Mouse (Mus musculus): ENCODE data around the gene Tnfaip2. TPM values are rescaled to one million over a fixed set of nuclear protein-coding genes. Genes with fewer than 3 reads are reported as not detected.

Gene Tnfaip2
- polyA plus RNA-seq, 3 experiments from 2014 or later: not detected

DNA sequence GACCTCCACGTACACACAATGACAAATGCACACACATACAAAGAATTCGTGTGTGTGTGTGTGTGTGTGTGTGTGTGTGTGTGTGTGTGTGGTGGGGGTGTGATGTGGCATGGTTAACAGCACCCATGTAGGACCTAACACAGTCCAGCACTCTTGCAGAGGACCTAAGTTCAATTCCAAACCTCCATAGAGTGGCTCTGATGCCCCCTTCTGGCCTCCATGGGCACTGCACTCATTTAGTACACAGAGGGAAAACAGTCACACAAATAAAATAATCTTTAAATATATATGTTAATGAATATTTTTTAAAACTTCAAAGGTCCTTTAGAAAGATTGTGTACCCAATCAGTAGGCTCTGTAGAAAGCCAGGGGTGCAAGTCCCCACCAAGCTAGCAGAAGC, 37.6 kb downstream of the Tnfaip2 start:
- ATAC-seq: no peak

DNA sequence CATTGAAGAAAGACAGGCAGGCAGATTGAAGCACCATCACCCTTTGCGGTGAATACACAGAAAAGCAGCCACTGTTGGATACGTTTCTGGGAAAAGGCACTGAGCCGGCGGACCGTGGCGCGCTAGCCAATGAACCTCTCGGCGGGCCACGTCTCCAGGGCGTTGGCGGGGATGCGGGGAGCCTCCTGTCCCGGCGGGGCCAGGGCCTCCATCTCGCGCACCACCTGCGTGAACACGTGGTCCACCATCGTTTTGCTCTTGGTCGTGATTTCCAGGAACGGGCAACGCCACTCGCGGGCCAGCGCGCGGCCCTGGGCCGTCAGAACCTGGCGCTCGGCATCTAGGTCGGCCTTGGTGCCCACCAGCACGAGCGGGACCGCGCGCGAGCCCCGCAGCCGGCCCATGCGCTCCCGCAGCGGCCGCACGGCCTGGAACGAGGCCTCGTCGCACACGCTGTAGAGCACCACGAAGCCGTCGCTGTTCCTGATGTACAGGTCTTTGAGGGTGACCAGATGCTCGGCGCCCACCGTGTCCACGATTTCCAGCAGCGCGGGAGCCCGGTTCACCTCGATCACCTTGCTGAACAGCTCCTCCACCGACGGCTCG, 42.9 kb downstream of the Tnfaip2 start:
- ATAC-seq: no peak

DNA sequence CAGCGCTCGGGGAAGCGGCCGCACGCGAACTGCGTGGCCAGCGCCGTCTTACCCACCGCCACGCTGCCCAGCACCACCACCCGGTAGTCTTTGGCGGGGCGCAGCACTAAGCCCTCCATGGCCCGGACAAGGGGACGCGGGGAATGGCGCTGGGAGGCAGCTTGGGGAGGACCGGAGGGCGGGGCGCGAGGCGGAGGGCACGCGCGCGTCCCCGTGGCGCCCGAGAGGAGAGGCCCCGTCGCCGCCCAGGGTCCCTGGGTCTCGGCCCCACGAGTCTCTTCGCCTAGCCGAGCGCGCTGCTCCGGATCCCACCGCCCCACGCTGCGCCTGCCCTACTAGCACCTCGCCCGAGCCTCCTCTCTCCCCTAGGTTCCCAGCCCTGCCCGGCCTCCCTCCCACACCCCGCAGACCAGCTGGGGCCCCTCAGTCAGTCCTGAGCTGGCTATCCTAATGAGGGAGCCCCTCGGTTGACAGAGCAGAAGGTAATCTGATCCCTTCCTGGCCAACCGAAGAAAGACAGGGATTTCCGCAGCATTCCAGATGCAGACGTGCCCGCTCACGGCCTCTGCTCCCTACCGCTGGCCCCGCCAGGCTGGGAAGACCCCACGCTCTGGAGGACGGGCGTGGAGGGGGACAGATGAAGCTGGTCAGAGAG, 43.5 kb downstream of the Tnfaip2 start, which contains the start of gene Gm266:
Gene Gm266, minus strand, starts transcription at position 172 of the 655 bp plus-strand sequence.
- no peak for ATAC-seq

DNA sequence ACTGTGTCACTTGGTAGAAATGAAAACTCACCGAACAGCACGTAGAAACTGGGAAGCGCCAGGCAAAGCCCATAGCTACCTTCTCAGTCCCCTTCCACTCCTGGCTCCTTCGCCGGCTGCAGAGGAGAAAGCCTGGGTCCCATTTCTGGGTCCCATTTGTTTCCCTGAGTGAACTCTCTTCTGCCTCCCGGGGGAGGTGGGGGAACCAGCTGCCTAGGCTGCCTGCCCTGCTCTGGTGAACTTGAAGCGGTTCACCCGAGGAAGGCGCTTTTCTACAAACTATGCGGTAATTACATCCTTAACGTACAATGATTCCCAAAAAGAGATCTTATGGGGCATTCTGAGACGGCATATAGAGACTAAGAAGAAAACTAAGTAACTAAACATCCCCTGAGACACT, 44.2 kb downstream of the Tnfaip2 start:
- ATAC-seq: no peak

DNA sequence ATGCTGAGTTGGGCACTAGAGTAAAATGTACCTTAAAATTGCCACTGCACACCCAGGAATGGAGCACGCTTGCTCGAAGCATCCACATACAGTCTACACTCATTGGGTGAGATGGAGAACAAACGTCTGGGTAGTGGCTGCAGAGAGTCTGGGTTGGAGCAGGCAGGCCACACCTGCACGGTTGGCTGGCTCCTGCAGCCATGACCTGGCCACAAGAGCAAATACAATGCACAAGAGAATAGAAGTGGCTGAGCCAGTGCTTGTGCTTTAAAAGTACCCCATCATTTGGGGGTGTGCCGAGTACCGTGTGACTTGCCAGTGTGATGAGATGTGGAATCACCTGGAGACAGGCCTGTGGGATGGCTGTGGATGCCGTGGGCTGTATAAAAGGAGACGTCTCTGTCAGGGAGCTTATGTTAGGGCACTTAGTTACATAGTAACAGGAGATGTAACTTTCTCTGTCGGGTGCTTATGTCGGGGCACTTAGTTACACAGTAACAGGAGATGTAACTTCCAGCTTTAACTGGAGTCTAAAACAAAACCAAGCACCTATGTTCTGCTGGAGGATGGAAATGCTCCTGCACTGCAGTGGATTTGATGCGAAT, 47.1 kb downstream of the Tnfaip2 start:
- no peak for ATAC-seq

DNA sequence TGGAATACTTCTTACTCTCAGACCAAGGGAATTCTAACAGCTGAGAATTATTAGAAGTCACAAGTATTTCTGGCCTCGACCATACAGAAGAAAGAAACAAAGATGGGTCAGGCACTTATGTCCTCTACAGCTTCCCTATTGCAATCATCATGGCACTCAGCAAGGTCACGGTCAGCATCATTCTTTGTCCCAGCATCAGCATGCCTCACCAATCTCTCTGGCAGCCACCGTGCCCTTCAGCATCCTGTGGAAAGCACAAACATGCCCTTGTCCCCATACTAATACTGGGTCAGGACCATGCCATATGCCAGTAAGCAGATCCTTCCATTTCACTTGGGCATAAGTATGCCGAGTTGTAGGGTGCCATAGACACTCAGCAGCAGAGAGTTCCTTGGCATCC, 52.7 kb downstream of the Tnfaip2 start:
- no peak for ATAC-seq

DNA sequence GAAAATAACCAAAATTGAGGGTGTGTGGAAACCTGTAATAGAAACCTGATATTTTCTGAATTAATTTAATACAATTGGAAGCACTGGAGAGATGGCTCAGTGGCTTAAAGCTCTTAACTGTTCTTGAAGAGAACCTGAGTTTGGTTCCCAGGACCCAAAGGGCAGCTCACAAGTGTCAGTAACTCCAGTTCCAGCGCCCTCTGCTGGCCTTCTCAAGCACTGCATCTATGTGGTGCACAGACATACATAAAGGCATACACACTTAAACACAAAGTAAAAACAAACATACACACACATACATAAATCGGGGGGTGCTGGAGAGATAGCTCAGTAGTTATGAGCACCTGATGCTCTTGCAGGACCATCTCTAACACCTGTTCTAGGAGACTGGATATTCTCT, 54.8 kb downstream of the Tnfaip2 start:
- ATAC-seq: no peak

DNA sequence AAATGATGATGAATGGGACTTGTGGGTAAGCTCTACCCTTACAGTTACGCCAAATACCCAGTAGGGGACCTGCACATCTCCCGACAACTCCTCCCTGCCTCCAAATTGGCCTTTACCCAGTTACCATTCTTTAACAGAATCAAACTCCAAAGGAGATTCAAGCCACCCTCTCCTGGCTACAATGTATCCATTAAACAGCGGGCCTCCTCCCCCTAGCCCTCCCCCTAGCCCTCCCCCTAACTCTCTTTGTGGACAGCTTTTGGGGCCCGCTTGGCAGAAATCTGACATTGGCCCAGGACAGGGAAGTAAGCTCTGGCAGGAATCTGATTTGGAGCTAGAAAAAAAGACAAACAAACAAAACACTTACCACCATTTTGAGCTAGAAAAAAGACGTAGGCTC, 57.3 kb downstream of the Tnfaip2 start:
- no peak for ATAC-seq

DNA sequence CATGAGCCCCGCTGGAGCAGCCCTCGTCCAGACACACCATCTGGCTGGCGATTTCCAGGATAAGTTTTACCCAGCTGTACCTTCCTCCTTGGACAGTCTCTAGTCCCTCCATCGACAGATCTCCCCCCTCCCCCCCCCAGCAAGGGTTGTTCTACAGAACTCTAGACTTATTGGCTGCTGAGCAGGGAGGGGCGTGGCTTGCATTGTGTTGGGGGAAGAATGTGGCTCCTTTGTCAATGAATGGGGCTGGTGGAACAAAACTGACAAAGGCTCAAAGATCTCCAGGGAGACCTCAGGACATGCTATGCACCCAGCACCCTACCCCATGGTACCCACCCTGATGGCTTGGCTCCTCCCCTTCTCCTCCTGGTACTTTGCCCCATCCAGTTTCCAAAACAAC, 58.5 kb downstream of the Tnfaip2 start:
- no peak for ATAC-seq

DNA sequence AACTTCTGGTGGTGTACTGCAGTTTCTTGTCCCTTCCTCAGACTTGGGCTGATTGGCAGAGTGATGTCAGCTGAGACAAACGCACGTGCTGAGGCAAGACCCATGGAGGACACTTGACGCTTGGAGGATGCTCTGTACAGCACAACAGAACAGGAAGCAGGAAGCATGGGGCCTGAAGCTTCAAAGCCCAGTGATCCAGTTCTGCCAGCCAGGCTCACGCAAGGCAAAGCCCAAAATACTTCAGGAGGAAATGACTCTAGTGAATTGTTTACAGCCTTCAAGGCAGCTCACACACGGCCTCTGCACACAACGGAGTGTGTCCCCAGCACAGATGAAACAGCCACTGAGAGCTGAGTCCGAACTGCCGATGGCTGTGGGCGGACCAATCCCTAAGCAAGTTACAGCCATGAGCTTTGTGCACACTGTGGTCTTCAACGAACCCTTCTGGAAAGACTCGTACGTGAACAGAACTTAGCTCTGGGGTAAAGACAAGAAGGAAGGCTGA, 60.8 kb downstream of the Tnfaip2 start:
- no peak for ATAC-seq

DNA sequence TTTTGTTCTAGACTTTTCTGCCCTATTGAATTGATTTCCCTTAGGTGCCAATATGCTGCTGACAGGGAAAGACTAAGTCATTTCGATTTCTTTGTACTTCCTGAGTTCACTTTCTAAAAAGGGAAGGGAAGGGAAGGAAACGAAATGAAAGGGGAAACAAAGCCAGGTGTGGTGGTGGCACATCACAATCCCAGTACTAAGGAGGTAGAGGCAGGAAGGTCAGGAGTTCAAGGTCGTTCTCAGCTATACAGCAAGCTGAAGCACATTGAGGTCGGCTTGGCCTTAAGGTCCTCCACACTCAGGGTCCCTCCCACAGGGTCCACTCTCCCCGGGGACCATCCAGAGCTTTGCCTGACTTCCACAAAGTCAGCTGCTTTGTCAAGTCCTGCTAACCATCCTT, 61.3 kb downstream of the Tnfaip2 start:
- ATAC-seq: no peak

Other genes with a start within 250 kb of the Tnfaip2 start
- not detected for gene Amn, start 171.4 kb upstream of the Tnfaip2 start, polyA plus RNA-seq (2017; shearing (Covaris generic))
- gene Cdc42bpb, start 64.8 kb upstream of the Tnfaip2 start, polyA plus RNA-seq (2017; shearing (Covaris generic)): 1 to 10 TPM in 1 of 3 experiments, under 1 TPM in 2; 0.19 to 1.3 (median 0.67) TPM
- gene Lbhd2, start 35.7 kb upstream of the Tnfaip2 start, polyA plus RNA-seq (2017; shearing (Covaris generic)): 1 to 10 TPM in 1 of 3 experiments, not detected in 2; 3.5 TPM
- not detected for gene Exoc3l4, start 25.5 kb upstream of the Tnfaip2 start, polyA plus RNA-seq (2017; shearing (Covaris generic))
- gene Gm266, start 43.4 kb downstream of the Tnfaip2 start, polyA plus RNA-seq (2017; shearing (Covaris generic)): not detected
- 100 to 1,000 TPM in 2 of 3 experiments, 10 to 100 TPM in 1; 80.7 to 196 (median 189) TPM for gene Eif5, start 95.5 kb downstream of the Tnfaip2 start, polyA plus RNA-seq (2017; shearing (Covaris generic))
- gene Mark3, start 132.1 kb downstream of the Tnfaip2 start, polyA plus RNA-seq (2017; shearing (Covaris generic)): 10 to 100 TPM; 16.4 to 45.8 (median 41.1) TPM
- gene Ckb, start 229.9 kb downstream of the Tnfaip2 start, polyA plus RNA-seq (2017; shearing (Covaris generic)): 10 to 100 TPM; 24.2 to 37.2 (median 31.8) TPM
- 1 to 10 TPM; 3.2 to 4.4 (median 3.3) TPM for gene Trmt61a, start 235.6 kb downstream of the Tnfaip2 start, polyA plus RNA-seq (2017; shearing (Covaris generic))